Mouse (Mus musculus) embryonic facial prominence, embryonic 11.5 days (tissue): ENCODE results near the gene Slc6a15. TPM values are rescaled to one million over a fixed set of nuclear protein-coding genes. Genes with fewer than 3 reads are reported as not detected.

Experiments
- ATAC-seq: fragments of 200-750 bp; cut with Nextera tagmentation; replicated peaks from 2 replicates; pipeline ENCODE4 v1.8.0; 2017; ENCODE audit warnings: low read depth; ENCODE audit not compliant: insufficient number of reproducible peaks, low FRiP score, low TSS enrichment
- DNase-seq: peaks from one replicate; pipeline ENCODE4 v3.0.0-alpha.2; 2015; ENCODE audit warnings: low spot score
- H3K27ac ChIP-seq: fragments of 300-500 bp; sonication (generic); replicated peaks from 2 replicates; pipeline ENCODE4 v1.5.1; 2014; ENCODE audit warnings: mild to moderate bottlenecking, low read depth, low read length, control low read depth
- H3K27me3 ChIP-seq: fragments of 300-500 bp; sonication (generic); 2 replicates; pipeline ENCODE4 v1.6.1; 2014; ENCODE audit warnings: mild to moderate bottlenecking, low read length, moderate library complexity, mixed read lengths; ENCODE audit not compliant: control insufficient read depth, insufficient read depth
- H3K36me3 ChIP-seq: fragments of 300-500 bp; sonication (generic); replicated peaks from 2 replicates; pipeline ENCODE4 v1.6.1; 2014; ENCODE audit warnings: low read depth, mild to moderate bottlenecking, low read length, moderate library complexity, mixed read lengths; ENCODE audit not compliant: control insufficient read depth, insufficient read depth
- H3K4me1 ChIP-seq: fragments of 300-500 bp; sonication (generic); 2 replicates; pipeline ENCODE4 v1.6.1; 2014; ENCODE audit warnings: low read length, mixed read lengths; ENCODE audit not compliant: control insufficient read depth, insufficient read depth
- H3K4me2 ChIP-seq: fragments of 300-500 bp; sonication (generic); 2 replicates; pipeline ENCODE4 v1.6.1; 2014; ENCODE audit warnings: low read depth, mild to moderate bottlenecking, control low read depth, low read length, moderate library complexity
- H3K4me3 ChIP-seq: fragments of 300-500 bp; sonication (generic); 2 replicates; pipeline ENCODE4 v1.5.1; 2014; ENCODE audit warnings: low read depth, low read length, control low read depth
- H3K9ac ChIP-seq: fragments of 300-500 bp; sonication (generic); replicated peaks from 2 replicates; pipeline ENCODE4 v1.6.1; 2014; ENCODE audit warnings: mild to moderate bottlenecking, control low read depth, low read length
- H3K9me3 ChIP-seq: fragments of 300-500 bp; sonication (generic); replicated peaks from 2 replicates; pipeline ENCODE4 v1.6.1; 2016; ENCODE audit warnings: mild to moderate bottlenecking, low read length, inconsistent platforms, mixed read lengths; ENCODE audit not compliant: control insufficient read depth
- WGBS: fragments of 180-500 bp; shearing (Covaris S2); extraction: QIAGEN DNeasy Blood & Tissue Kit; methylation state at CpG from one replicate; pipeline ENCODE4 v1.1.7; 2014; 5-methylcytosine and 5-hydroxymethylcytosine counted together
- polyA plus RNA-seq: library from polyadenylated mRNA; unstranded; fragments of >200 nt; fragmentation: Nextera tagmentation; extraction: Ambion mirVana; gene quantifications from 2 replicates; pipeline ENCODE4 v1.2.1, GENCODE M21; 2014

Gene Slc6a15
- polyA plus RNA-seq, 1 experiment from 2014 or later = 6.9 TPM

DNA sequence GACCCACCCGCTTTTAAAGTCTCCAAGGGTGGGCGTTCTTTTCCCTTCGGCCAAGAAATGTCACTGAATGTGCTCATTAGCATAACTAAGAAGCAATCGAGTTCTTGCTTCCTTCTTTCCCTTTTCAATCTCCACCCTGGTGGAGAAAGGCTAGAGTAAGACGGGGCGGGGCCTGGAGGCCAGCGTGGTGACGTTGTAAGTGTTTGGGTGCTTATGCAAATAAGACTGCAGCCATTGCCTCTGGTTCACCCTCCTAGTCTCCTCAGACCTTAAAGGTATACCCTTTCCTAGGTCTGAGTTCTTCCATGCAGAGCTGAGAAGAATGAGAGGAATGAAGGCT is 1.5 kb downstream of the Slc6a15 start:
- Histone ChIP-seq H3K9ac (peak overlapping the region; percentile 56), H3K4me1 (no peaks in the 10 kb centered on the region), H3K36me3 (no peaks in the 10 kb centered on the region), H3K4me3 (peak overlapping the region; percentile 52), H3K9me3 (no peaks in the 10 kb centered on the region), H3K27ac (no peak overlapping the region), H3K4me2 (peak overlapping the region; percentile 88), H3K27me3 (no peaks in the 10 kb centered on the region; the same call in 1 of the 2 replicates)
- 0% methylated on average over 8 of the region's 8 CpGs for WGBS
- peak; percentile 92 for ATAC-seq
- DNase-seq = peak; percentile 85

DNA sequence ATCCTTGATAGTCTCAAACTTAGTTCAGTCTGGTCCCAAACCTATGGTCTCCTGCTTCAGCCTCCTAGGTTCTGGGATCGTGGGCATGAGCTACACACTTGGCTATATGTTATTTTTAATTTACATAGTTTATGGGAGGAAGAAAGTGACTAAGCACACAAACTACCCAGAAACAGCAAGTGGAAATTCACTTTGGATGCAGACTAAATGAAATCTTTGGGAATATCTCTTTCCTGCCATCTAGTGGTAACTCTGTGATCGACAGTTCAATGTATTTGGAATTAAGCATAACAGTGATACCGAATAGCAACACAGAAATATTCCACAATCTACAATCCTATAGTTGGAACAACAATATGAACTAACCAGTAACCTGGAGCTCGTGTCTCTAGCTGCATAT is 34.6 kb downstream of the Slc6a15 start:
- Histone ChIP-seq H3K9me3 (no peaks in the 10 kb centered on the region), H3K9ac (no peak overlapping the region), H3K4me2 (no peak overlapping the region), H3K4me1 (no peaks in the 10 kb centered on the region), H3K4me3 (no peak overlapping the region), H3K27me3 (no peaks in the 10 kb centered on the region), H3K36me3 (no peaks in the 10 kb centered on the region), H3K27ac (no peak overlapping the region)
- ATAC-seq (no peak), DNase-seq (peak; percentile 79)
- WGBS = 20% methylated on average over 4 of the region's 4 CpGs

DNA sequence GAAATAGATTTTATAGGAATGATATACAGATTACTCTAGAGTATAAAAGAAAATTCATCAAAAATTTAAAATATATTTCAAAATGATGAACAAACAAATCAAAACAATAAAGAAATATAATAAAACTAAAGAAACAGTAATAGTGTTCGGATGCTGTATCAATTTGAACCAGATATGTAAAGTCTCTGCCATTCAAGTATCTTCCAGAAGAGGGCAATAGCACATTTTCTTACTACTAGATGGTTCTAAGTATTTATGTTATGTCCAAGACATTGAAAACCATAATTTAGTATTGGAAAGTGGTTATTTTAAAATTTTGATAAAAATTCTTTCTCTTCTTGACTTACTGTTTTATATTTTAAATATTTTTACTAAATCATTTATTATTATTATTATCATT is 60.1 kb downstream of the Slc6a15 start:
- Histone ChIP-seq H3K9ac (no peak overlapping the region), H3K4me3 (no peak overlapping the region), H3K4me2 (no peak overlapping the region), H3K36me3 (no peaks in the 10 kb centered on the region), H3K9me3 (no peaks in the 10 kb centered on the region), H3K27ac (no peak overlapping the region), H3K4me1 (no peaks in the 10 kb centered on the region), H3K27me3 (no peaks in the 10 kb centered on the region)
- no peak for ATAC-seq
- DNase-seq = peak; percentile 25
- WGBS = 84% methylated on average over 1 of the region's 1 CpGs

DNA sequence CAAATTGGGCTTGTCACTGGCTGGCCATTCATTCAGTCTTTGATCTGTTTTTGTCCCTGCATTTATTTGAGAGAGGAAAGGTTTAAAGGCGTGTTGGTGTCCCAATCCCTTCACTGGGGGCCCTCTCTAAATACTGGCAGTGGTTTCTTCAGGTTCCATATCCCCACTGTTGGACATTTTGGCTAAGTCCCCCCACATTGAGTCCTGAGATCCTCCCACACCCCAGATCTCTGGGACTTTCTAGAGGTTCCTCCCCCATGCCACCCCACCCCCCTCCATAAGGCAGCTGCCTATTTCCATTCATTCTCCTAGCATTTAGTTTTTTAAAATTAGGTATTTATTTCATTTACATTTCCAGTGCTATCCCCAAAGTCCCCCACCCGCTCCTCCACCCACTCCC is 75.0 kb downstream of the Slc6a15 start:
- 81% methylated on average over 2 of the region's 2 CpGs for WGBS
- DNase-seq (no peak), ATAC-seq (no peak)

DNA sequence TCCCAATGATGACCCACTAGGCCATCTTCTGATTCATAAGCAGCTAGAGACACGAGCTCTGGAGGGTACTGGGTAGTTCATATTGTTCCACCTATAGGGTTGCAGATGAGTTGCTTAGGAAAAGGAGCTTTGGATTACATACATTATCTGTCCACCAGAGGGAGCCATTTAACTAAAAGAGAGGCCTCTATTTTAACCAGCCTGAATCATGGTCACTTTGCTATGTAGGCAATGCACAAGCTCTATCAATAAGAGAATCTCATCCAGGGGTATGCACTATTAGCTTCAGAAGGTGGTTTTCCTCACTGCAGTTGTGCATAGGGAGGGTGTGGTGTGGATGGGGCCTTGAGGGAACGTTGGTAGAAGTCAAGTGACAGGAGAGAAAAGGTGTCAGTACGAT is 75.5 kb downstream of the Slc6a15 start:
- WGBS = 44% methylated on average over 3 of the region's 3 CpGs
- Histone ChIP-seq H3K4me1 (no peaks in the 10 kb centered on the region), H3K4me2 (no peak overlapping the region), H3K4me3 (no peak overlapping the region), H3K9me3 (no peaks in the 10 kb centered on the region), H3K36me3 (no peaks in the 10 kb centered on the region), H3K27ac (no peak overlapping the region), H3K27me3 (no peaks in the 10 kb centered on the region), H3K9ac (no peak overlapping the region)
- ATAC-seq (peak; percentile 84), DNase-seq (peak; percentile 92)

More for the DNA sequence above, 75.0 kb downstream of the Slc6a15 start:
- H3K36me3 ChIP-seq = no peaks in the 10 kb centered on the region
- H3K4me1 ChIP-seq = no peaks in the 10 kb centered on the region
- H3K4me3 ChIP-seq = no peak overlapping the region
- no peaks in the 10 kb centered on the region for H3K9me3 ChIP-seq
- no peak overlapping the region for H3K4me2 ChIP-seq
- no peak overlapping the region for H3K9ac ChIP-seq
- no peaks in the 10 kb centered on the region for H3K27me3 ChIP-seq
- H3K27ac ChIP-seq = no peak overlapping the region

DNA sequence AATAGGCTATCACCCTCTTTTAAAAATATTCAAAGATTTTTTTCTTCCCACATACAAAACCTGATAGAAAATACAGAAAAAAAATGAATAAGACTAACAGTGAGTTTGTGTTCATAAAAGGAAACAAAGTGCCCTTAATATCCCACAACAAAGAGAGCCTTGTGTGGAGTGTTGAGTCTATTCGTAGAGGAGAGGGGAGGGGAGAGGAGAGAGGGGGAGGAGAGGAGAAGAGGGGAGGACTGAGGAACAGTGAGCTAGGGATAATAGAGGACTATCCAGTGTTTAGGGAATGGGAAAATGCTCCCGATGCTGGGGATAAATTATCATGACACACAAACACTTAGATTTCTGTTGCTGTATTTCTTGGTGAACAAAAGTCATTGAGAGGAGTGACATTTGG is 80.8 kb downstream of the Slc6a15 start:
- 32% methylated on average over 2 of the region's 2 CpGs for WGBS
- H3K4me3 ChIP-seq = no peak overlapping the region
- H3K36me3 ChIP-seq = no peaks in the 10 kb centered on the region
- H3K9me3 ChIP-seq = no peaks in the 10 kb centered on the region
- DNase-seq = no peak
- H3K9ac ChIP-seq = no peak overlapping the region
- no peaks in the 10 kb centered on the region for H3K27me3 ChIP-seq
- H3K4me1 ChIP-seq = no peaks in the 10 kb centered on the region
- H3K27ac ChIP-seq = no peak overlapping the region
- H3K4me2 ChIP-seq = no peak overlapping the region
- ATAC-seq = no peak

DNA sequence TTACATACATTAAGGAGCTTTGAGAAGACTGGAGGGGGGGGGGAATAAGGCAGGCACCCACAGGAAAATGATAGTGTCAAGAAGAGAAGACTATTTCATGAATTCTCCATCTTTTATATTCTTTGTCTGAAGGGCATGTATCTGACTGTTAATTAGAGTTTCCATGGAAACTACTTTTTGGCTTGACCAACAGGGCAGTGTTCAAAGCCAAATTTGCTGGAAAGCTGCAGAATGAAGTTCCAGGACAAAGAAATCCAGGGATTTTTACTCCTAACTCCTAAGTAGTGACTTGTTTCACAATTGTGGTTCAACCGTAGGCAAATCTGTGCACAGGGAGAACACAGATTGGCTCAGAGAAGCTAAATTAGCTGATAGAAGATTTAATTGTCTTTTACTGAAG is 90.3 kb downstream of the Slc6a15 start:
- Histone ChIP-seq H3K4me3 (no peak overlapping the region), H3K36me3 (no peaks in the 10 kb centered on the region), H3K9ac (no peak overlapping the region), H3K27ac (no peak overlapping the region), H3K4me2 (no peak overlapping the region), H3K27me3 (no peaks in the 10 kb centered on the region), H3K4me1 (no peaks in the 10 kb centered on the region), H3K9me3 (no peaks in the 10 kb centered on the region)
- ATAC-seq = no peak
- no peak for DNase-seq
- WGBS = 82% methylated on average over 1 of the region's 1 CpGs
